9 mouse cellular contexts compared by ENCODE assay signal in genomic region chr13:28663950-28664681, GRCm38 (mm10).
A peak's percentile ranks its signal among the peaks of the same experiment; 100 is the strongest.
DNase-seq lines count a peak whose midpoint lies in the region; ATAC-seq and TF ChIP-seq lines count a peak whose summit lies in the region.
"Had no signal": no experiment of that assay in that cellular context is flagged by ENCODE, and none has a peak within 500 bp of the region (broad histone marks: within the 10 kb centered on the region; RNA-seq: fewer than 3 reads in every experiment).

No protein-coding gene starts in this region.

- H3K27ac ChIP-seq in intestine, embryonic 15.5 days = peak overlapping the region; percentile 11; the same call in 1 of the 2 replicates
- H3K27ac ChIP-seq in intestine, postnatal 0 days (ENCODE audit: low read depth, low read length) = no peak overlapping the region
- peak overlapping the region; percentile 23; the same call in 1 of the 2 replicates for H3K27ac ChIP-seq in neural tube, embryonic 15.5 days (replicated peaks)
- H3K27ac ChIP-seq: liver, embryonic 15.5 days had no signal

- no peak overlapping the region for H3K4me3 ChIP-seq in intestine, embryonic 15.5 days (replicated peaks)
- no peak overlapping the region for H3K4me3 ChIP-seq in intestine, postnatal 0 days (ENCODE audit: low read depth, low read length)
- H3K4me3 ChIP-seq in neural tube, embryonic 15.5 days (replicated peaks) = no peak overlapping the region
- H3K4me3 ChIP-seq: liver, embryonic 15.5 days had no signal

- no peaks in the 10 kb centered on the region for H3K36me3 ChIP-seq in intestine, embryonic 15.5 days
- H3K36me3 ChIP-seq in intestine, postnatal 0 days (ENCODE audit: control insufficient read depth, insufficient read depth) = no peaks in the 10 kb centered on the region
- no peaks in the 10 kb centered on the region for H3K36me3 ChIP-seq in neural tube, embryonic 15.5 days
- H3K36me3 ChIP-seq: liver, embryonic 15.5 days had no signal

- H3K4me2 ChIP-seq in intestine, embryonic 15.5 days (replicated peaks) = no peak overlapping the region
- no peak overlapping the region for H3K4me2 ChIP-seq in intestine, postnatal 0 days (replicated peaks; ENCODE audit: low read depth)
- H3K4me2 ChIP-seq in neural tube, embryonic 15.5 days = no peak overlapping the region
- H3K4me2 ChIP-seq: liver, embryonic 15.5 days had no signal

- intact Hi-C loops in left cerebral cortex, postnatal 14 days (cut with DNase I) = no loop called here

- no peaks in the 10 kb centered on the region for H3K9me3 ChIP-seq in intestine, embryonic 15.5 days
- no peaks in the 10 kb centered on the region for H3K9me3 ChIP-seq in intestine, postnatal 0 days (ENCODE audit: control insufficient read depth)
- H3K9me3 ChIP-seq in neural tube, embryonic 15.5 days (replicated peaks) = no peaks in the 10 kb centered on the region
- H3K9me3 ChIP-seq: liver, embryonic 15.5 days had no signal

- peak; percentile 31 for DNase-seq in embryo, embryonic 9.5 days (ENCODE audit: extremely low spot score)
- no peak for DNase-seq in left cerebral cortex, postnatal 14 days (ENCODE audit: low spot score in 2 of 2)
- DNase-seq in cerebellum, postnatal 36 days = no peak
- DNase-seq in layer of hippocampus, postnatal 25 days (ENCODE audit: extremely low spot score in 1 of 2, low spot score in 1 of 2) = no peak

- no peak overlapping the region for H3K9ac ChIP-seq in intestine, embryonic 15.5 days
- no peak overlapping the region for H3K9ac ChIP-seq in intestine, postnatal 0 days (ENCODE audit: low read depth, low read length)
- no peak overlapping the region for H3K9ac ChIP-seq in neural tube, embryonic 15.5 days (replicated peaks)
- H3K9ac ChIP-seq: liver, embryonic 15.5 days had no signal

- no peak for ATAC-seq in intestine, embryonic 15.5 days
- ATAC-seq in intestine, postnatal 0 days = no peak
- peak; percentile 38 for ATAC-seq in inflammation-experienced regulatory T-cells, adult 6 months
- ATAC-seq in neural tube, embryonic 15.5 days (ENCODE audit: low FRiP score) = peak; percentile 44; the same call in 1 of the 2 replicates

- H3K4me1 ChIP-seq in intestine, embryonic 15.5 days (replicated peaks) = peaks cover 24% of the 10 kb centered on the region
- 0 out of 2 replicates have a peak, but pooled peaks cover 4% of the 10 kb centered on the region for H3K4me1 ChIP-seq in intestine, postnatal 0 days (replicated peaks; ENCODE audit: control insufficient read depth, insufficient read depth, low read length)
- peaks cover 25% of the 10 kb centered on the region for H3K4me1 ChIP-seq in neural tube, embryonic 15.5 days
- H3K4me1 ChIP-seq: liver, embryonic 15.5 days had no signal

- H3K27me3 ChIP-seq in intestine, embryonic 15.5 days (replicated peaks) = no peaks in the 10 kb centered on the region
- H3K27me3 ChIP-seq in intestine, postnatal 0 days (replicated peaks; ENCODE audit: control insufficient read depth, insufficient read depth, low read length) = no peaks in the 10 kb centered on the region
- no peaks in the 10 kb centered on the region for H3K27me3 ChIP-seq in neural tube, embryonic 15.5 days (replicated peaks)
- H3K27me3 ChIP-seq: liver, embryonic 15.5 days had no signal

- TF ChIP-seq CTCF in intestine, postnatal 0 days (IDR thresholded peaks at IDR 0.05; ENCODE audit: low read depth) = no peak

- 51% methylated on average over 7 of the region's 7 CpGs for WGBS in intestine, embryonic 15.5 days
- 74% methylated on average over 7 of the region's 7 CpGs for WGBS in intestine, postnatal 0 days
- 13% methylated on average over 7 of the region's 7 CpGs for WGBS in neural tube, embryonic 15.5 days

Comparison
In these comparisons a context has a peak if more than half of its experiments do, and no peak if none do; other contexts are left out.
1. ATAC-seq: peak in inflammation-experienced regulatory T-cells, adult 6 months (single experiment) and neural tube, embryonic 15.5 days (single experiment); none in intestine, embryonic 15.5 days (single experiment) and intestine, postnatal 0 days (single experiment).